Mouse (Mus musculus) liver, adult 2 months (tissue): ENCODE data around the gene Fam20b.

Experiments
- CTCF ChIP-seq: fragments of 200-500 bp; IDR thresholded peaks from 2 replicates; pipeline ENCODE4 v1.5.1; 2011; ENCODE audit warnings: low read depth, low read length, control low read depth
- POLR2A ChIP-seq: fragments of 200-500 bp; IDR thresholded peaks from 2 replicates; pipeline ENCODE4 v1.6.1; 2011; ENCODE audit warnings: low read length, control low read depth; ENCODE audit not compliant: insufficient read depth; ENCODE audit errors: extremely low read depth

DNA sequence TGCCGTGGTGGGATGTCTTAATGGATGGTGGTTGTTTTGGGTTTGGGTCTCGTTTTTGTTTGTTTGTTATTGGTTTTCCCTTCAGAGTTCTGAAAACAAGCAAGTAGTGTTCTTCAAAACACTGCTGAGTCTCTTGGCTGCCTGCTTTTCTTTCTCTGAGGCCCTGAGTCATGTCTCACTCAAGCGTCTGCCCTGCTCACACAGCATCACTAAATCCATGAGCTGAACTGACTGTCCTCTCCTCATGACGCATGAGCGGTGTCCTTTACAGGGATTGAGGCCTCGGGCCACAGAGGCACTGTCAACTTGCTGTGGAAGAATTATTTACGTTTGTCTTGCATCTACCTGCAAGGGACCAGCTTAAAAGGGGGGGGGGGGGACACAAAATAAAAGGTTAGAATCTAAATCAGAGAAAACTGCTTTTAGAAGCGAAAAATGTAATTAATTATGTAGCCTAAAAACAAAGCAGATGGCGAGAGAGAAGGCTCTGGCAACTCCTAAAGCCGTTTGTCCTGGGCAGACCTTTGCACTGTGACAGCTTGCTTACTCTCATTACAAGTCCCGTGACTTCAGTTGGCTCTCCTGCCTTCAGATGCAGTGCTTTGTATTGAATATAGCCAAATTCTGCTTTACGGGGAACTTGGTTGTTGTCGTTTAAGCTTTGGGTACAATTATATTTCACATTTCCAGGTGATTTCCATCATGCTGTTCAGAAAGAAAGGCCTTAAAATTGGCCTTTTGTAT lies 73.9 kb downstream of the Fam20b start:
- TF ChIP-seq CTCF = no peak
- TF ChIP-seq POLR2A = no peak
